Mouse (Mus musculus): ENCODE results near the gene 3110082I17Rik.

DNA sequence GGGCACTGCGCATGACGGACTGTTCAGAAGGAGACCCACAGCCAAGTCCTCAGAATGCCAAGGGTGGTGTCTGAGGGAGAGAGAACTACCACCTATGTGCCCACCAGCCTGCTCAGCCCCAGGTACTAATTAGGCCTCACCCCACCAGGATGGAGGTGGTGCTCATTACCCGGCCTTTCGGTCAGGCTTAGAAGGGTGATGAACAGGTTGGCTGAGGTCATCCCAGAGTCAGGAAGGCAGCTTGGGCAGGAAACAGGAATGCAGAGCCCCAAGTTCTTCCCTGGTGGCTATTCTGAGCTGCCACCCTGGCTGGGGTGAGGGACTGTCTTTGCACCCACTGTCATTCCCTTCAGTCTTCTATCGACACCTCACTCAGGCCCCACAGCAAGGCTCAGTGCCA, 74.3 kb downstream of the 3110082I17Rik start:
- TF ChIP-seq CTCF (IDR thresholded peaks at IDR 0.05; ENCODE audit: low read depth), result no peak
- TF ChIP-seq EP300 (optimal IDR thresholded peaks at IDR 0.05), result no peak

Measured in stomach, postnatal 0 days (tissue).